Mouse (Mus musculus) liver, embryonic 14.5 days (tissue): Measurements from ENCODE around the gene Plk1. TPM values are rescaled to one million over a fixed set of nuclear protein-coding genes. Genes with fewer than 3 reads are reported as not detected.

Source experiments
- ATAC-seq: fragments of 200-750 bp; cut with Nextera tagmentation; 2 replicates; pipeline ENCODE4 v1.8.0; 2017; ENCODE audit warnings: moderate number of reproducible peaks, mild to moderate bottlenecking, moderate library complexity; ENCODE audit not compliant: insufficient read depth
- DNase-seq, 3 experiments: peaks; one replicate each; pipeline ENCODE4 v3.0.0-alpha.2; 2012 to 2013; ENCODE audit warnings: low read depth in 3 of 3, low spot score in 3 of 3
- H3K27ac ChIP-seq: fragments of 300-500 bp; sonication (generic); 2 replicates; pipeline ENCODE4 v1.5.1; 2014; ENCODE audit warnings: moderate library complexity, mild to moderate bottlenecking, control low read depth, inconsistent platforms
- H3K27me3 ChIP-seq: fragments of 300-500 bp; sonication (generic); 2 replicates; pipeline ENCODE4 v1.6.1; 2014; ENCODE audit warnings: mild to moderate bottlenecking, low read length, moderate library complexity; ENCODE audit not compliant: control insufficient read depth, insufficient read depth
- H3K36me3 ChIP-seq: fragments of 300-500 bp; sonication (generic); replicated peaks from 2 replicates; pipeline ENCODE4 v1.6.1; 2014; ENCODE audit warnings: low read depth; ENCODE audit not compliant: control insufficient read depth, insufficient read depth
- H3K4me1 ChIP-seq, 2 experiments: fragments of 200-500 bp in 1 of 2; fragments of 300-500 bp in 1 of 2; sonication (generic) in 1 of 2; replicated peaks; 2 replicates each; pipeline ENCODE4 v1.6.1; 2012 to 2014; ENCODE audit warnings: antibody characterized with exemption in 1 of 2, inconsistent platforms in 1 of 2, low read length in 1 of 2; ENCODE audit not compliant: control insufficient read depth in 2 of 2, insufficient read depth in 2 of 2
- H3K4me2 ChIP-seq: fragments of 300-500 bp; sonication (generic); 2 replicates; pipeline ENCODE4 v1.6.1; 2014; ENCODE audit warnings: low read depth, mild to moderate bottlenecking, control low read depth, moderate library complexity
- H3K4me3 ChIP-seq, 2 experiments: fragments of 200-500 bp in 1 of 2; fragments of 300-500 bp in 1 of 2; sonication (generic) in 1 of 2; 2 replicates each; pipeline ENCODE4 v1.5.1; 2012 to 2014; ENCODE audit warnings: low read depth in 2 of 2, low read length in 2 of 2, mild to moderate bottlenecking in 2 of 2, control low read depth in 1 of 2, inconsistent platforms in 1 of 2, moderate library complexity in 1 of 2; ENCODE audit not compliant: insufficient read depth in 1 of 2
- H3K9ac ChIP-seq: fragments of 300-500 bp; sonication (generic); replicated peaks from 2 replicates; pipeline ENCODE4 v1.6.1; 2014; ENCODE audit warnings: mild to moderate bottlenecking, control low read depth, moderate library complexity
- H3K9me3 ChIP-seq: fragments of 300-500 bp; sonication (generic); 2 replicates; pipeline ENCODE4 v1.6.1; 2016; ENCODE audit warnings: low read length, mixed read lengths; ENCODE audit not compliant: control insufficient read depth
- CTCF ChIP-seq: IDR thresholded peaks from 2 replicates; pipeline ENCODE4 v1.5.1; 2016; ENCODE audit warnings: antibody characterized with exemption, low read depth, control low read depth
- EP300 ChIP-seq: IDR thresholded peaks from 2 replicates; pipeline ENCODE4 v1.6.1; 2016; ENCODE audit warnings: antibody characterized with exemption, low read depth
- WGBS: fragments of 180-500 bp; shearing (Covaris S2); extraction: QIAGEN DNeasy Blood & Tissue Kit; methylation state at CpG from one replicate; pipeline ENCODE4 v1.1.7; 2014; ENCODE audit not compliant: insufficient replicate concordance; 5-methylcytosine and 5-hydroxymethylcytosine counted together
- polyA plus RNA-seq, 2 experiments: library from polyadenylated mRNA; depleted of rRNA in 1 of 2; stranded (reverse) in 1 of 2; unstranded in 1 of 2; fragments of >200 nt; fragmentation: Nextera tagmentation in 1 of 2; extraction: Ambion mirVana in 1 of 2; gene quantifications; 2 replicates each; pipeline versions ENCODE4 v1.2.1 to v1.2.3; 2012 to 2014

Plk1 gene
- polyA plus RNA-seq, 2 experiments: 59.6 to 77.0 TPM

DNA sequence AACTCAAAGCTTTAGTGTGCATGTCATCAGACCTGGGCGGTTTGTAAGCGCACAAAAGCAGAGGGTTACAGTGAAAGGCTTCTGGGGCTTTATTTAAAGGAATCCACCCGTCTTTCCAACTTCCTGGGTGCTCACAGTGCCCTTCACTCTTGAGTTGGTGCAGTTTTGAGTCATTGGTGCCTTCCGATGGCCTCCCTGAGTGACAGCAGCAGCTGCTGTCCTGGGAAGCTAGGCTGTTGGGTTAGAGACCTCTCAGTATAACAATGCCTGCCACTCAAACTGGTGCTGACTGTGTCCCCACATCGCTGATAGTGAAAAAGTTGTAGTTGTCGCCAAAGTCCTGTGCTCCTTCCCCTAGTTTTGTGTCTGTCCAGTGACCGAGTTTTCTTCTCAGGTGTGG lies 8.0 kb downstream of the Plk1 start:
- Histone ChIP-seq H3K4me2 (no peak overlapping the region), H3K9ac (no peak overlapping the region), H3K9me3 (no peaks in the 10 kb centered on the region), H3K27me3 (no peaks in the 10 kb centered on the region), H3K4me1 (no peaks in the 10 kb centered on the region; a peak in 1 of 4 replicates), H3K36me3 (peaks cover 83% of the 10 kb centered on the region), H3K27ac (no peak overlapping the region), H3K4me3 (no peak overlapping the region)
- DNase-seq (no peak), ATAC-seq (no peak)
- TF ChIP-seq CTCF: no peak
- WGBS: 89% methylated on average over 7 of the region's 7 CpGs

DNA sequence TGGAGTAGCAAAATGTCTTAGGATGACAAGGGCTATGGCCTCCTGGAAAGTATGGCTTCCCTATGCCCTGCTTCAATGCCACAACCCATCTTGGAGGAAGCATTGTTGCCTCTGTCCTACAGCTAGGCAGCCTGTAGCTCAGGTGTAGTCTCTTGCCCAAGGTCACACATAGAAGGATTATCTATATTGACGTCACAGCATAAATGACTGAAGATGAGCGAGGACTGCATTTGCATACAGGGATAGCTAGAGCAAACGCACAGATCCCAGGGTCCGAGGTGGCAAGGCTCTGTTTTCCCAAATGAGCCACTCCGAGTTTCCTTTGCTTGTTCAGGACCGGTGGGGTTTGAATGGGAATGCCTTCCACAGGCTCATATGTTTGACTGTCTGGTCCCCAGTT lies 11.5 kb downstream of the Plk1 start:
- H3K4me1 ChIP-seq: no peaks in the 10 kb centered on the region
- H3K4me3 ChIP-seq: no peak overlapping the region
- H3K4me2 ChIP-seq: no peak overlapping the region
- ATAC-seq (no peak), DNase-seq (no peak)
- peaks cover 50% of the 10 kb centered on the region for H3K36me3 ChIP-seq
- H3K27ac ChIP-seq: no peak overlapping the region
- 84% methylated on average over 6 of the region's 6 CpGs for WGBS
- no peaks in the 10 kb centered on the region for H3K27me3 ChIP-seq
- H3K9ac ChIP-seq: no peak overlapping the region
- TF ChIP-seq CTCF (no peak), EP300 (no peak)
- H3K9me3 ChIP-seq: no peaks in the 10 kb centered on the region

DNA sequence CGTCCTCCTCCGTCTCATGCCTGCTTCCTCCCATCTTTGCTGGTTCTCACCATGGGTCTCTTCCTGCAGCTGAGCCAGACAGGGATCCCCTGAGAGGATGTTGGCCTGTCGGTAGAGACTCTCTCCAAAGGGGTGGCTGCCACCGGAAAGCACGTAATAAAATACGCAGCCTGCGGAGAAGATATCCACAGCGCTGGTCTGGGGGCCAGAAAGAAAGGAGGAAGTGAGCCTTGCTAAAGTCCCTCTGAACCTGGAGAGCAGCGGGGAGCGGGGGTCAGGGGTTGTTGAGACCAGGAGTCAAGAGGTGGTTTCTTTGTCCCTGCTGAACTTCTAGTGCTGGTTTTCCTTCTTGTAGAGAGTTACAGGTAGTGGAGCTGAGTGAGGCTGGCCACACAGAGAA lies 12.4 kb downstream of the Plk1 start:
- ATAC-seq (no peak), DNase-seq (no peak)

DNA sequence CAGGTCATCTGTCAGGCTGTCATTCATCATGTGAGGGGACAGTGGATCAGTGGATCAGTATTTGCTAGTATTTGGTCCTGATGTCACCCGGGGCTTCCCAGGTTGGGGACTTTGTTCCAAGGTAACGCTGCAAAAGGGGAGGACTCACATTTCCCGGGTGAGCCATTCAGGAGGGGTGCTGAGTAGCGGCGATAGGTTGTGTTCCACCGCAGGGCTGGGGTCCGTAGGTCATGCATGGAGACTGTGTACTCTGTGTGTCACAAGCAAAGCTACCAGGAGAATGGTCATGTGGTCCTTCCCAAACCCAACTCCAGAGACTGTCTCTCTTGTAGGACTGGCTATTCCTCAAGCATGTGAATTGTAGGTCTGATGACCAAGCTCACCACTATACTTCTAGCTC lies 21.5 kb downstream of the Plk1 start:
- Histone ChIP-seq H3K4me1 (no peaks in the 10 kb centered on the region), H3K27me3 (no peaks in the 10 kb centered on the region), H3K4me3 (no peak overlapping the region), H3K27ac (no peak overlapping the region), H3K9ac (no peak overlapping the region), H3K9me3 (no peaks in the 10 kb centered on the region), H3K4me2 (no peak overlapping the region), H3K36me3 (no peaks in the 10 kb centered on the region)
- no peak for TF ChIP-seq CTCF
- TF ChIP-seq EP300: no peak
- DNase-seq: no peak
- WGBS: 67% methylated on average over 7 of the region's 7 CpGs
- no peak for ATAC-seq

More for the DNA sequence above, 12.4 kb downstream of the Plk1 start:
- Histone ChIP-seq H3K36me3 (peaks cover 41% of the 10 kb centered on the region), H3K4me3 (no peak overlapping the region), H3K4me2 (no peak overlapping the region), H3K4me1 (no peaks in the 10 kb centered on the region), H3K27ac (no peak overlapping the region), H3K9ac (no peak overlapping the region), H3K27me3 (no peaks in the 10 kb centered on the region), H3K9me3 (no peaks in the 10 kb centered on the region)
- WGBS: 43% methylated on average over 10 of the region's 10 CpGs
- TF ChIP-seq CTCF (no peak), EP300 (no peak)

DNA sequence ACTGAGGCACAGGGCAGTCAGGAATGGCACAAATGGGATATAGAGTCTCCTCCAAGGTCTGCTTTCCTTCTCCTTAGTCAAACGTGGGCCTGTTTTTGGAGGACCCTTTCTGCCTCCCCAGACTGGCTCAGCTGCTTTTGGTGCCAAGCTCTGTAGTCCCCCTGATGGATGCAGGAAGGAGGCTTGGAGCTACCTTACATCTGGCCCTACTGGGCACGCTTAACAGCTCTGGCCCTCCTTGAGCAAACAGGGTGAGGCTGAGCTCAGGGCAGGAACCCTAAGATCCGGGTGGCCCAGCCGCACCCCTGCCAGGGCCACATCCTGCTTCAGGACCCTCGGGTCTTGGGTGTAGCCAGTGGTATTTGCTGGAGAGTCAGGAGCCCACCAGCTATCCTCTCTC lies 25.3 kb downstream of the Plk1 start:
- Histone ChIP-seq H3K4me3 (no peak overlapping the region), H3K36me3 (no peaks in the 10 kb centered on the region), H3K9ac (no peak overlapping the region), H3K9me3 (no peaks in the 10 kb centered on the region), H3K27ac (no peak overlapping the region), H3K4me1 (no peaks in the 10 kb centered on the region), H3K4me2 (no peak overlapping the region), H3K27me3 (no peaks in the 10 kb centered on the region)
- 51% methylated on average over 5 of the region's 5 CpGs for WGBS
- no peak for DNase-seq
- TF ChIP-seq EP300 (no peak), CTCF (no peak)
- ATAC-seq: no peak

DNA sequence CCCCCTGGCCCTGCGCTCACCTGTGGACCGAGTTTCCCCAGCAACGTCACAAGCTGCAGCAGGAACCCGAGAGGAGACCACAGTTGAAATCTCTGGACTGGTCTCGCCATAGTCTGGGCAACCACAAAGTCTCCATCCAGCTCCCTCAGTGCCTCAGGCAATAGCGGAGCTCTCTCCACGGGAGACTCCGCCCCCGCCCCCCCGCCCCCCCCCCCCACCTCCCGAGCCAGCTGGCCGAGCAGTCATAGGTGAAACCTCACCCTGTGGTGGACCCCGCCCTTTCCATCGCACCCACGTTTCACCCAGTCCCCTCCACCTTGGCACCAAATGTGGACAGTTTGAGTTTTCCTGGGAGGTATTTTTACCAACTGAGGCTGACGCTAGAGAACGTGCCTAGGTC lies 26.8 kb downstream of the Plk1 start, which contains the start of gene Ern2:
Gene Ern2 (minus strand): TSS at position 165 of the 400 bp plus-strand sequence.
- ATAC-seq (no peak), DNase-seq (no peak)
- WGBS: 13% methylated on average over 17 of the region's 17 CpGs
- no peaks in the 10 kb centered on the region for H3K9me3 ChIP-seq
- no peak within 1 kb of the TSS for H3K27ac ChIP-seq
- H3K36me3 ChIP-seq: no peaks in the 10 kb centered on the region
- H3K4me1 ChIP-seq: no peaks in the 10 kb centered on the region
- H3K4me3 ChIP-seq: no peak within 1 kb of the TSS
- no peak for TF ChIP-seq CTCF
- no peak for TF ChIP-seq EP300
- no peaks in the 10 kb centered on the region for H3K27me3 ChIP-seq
- no peak within 1 kb of the TSS for H3K9ac ChIP-seq
- H3K4me2 ChIP-seq: no peak within 1 kb of the TSS
